Mouse (Mus musculus): Measurements from ENCODE around the gene Soat2. TPM values are rescaled to one million over a fixed set of nuclear protein-coding genes. Genes with fewer than 3 reads are reported as not detected.
"Not testable (repeated sequence)": the region's sequence is repeated elsewhere in the genome, so short reads cannot be mapped to it uniquely, and the experiment has no call there.

The Soat2 gene
- total RNA-seq, 2 experiments from 2014 or later = 0.11 TPM; not detected in 1

DNA sequence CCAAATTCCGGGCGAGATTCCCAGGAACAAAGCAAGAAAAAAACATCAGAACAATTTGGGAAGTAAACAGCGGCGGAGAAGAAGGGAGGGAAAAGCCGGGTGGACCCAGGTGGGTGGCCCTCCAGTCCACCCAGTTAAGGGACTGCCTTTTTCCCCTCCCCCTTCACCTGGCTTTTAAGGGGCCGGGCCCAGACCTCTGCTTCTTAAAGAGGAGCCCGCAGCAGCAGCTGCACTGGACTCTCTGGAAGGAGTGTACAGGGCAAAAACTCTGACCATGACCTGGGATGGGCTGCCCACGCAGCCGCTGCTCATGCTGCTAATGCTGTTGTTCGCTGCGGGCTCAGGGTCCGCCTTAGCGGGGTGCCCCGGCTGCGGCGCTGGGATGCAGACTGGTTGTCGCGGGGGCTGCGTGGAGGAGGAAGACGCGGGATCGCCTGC lies 6.0 kb upstream of the Soat2 start, which contains the start of gene Igfbp6:
TSS of gene Igfbp6 (plus strand) at position 89 of the 438 bp plus-strand sequence.
- intact Hi-C loops (cut with DNase I) = no loop called here
- no peak for DNase-seq (ENCODE audit: low spot score)

DNA sequence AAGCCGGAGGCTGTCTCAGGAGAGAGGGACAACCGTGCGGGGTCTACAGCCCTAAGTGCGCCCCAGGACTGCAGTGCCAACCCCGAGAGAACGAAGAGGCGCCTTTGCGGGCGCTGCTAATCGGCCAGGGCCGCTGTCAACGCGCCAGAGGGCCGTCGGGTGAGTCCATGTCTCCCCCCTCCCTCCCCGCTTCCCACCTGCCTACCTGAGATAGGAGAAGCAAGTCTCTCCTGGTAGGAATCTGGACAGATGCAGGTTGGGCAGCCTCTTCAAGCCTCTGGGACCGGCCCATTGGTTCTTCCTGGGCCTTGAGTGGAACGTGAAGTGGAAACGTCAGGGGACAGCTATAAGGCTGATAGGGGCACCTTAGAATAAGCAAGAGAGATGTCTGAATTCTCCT lies 5.6 kb upstream of the Soat2 start:
- no peak for DNase-seq (ENCODE audit: low spot score)
- intact Hi-C loops (cut with DNase I) = no loop called here

DNA sequence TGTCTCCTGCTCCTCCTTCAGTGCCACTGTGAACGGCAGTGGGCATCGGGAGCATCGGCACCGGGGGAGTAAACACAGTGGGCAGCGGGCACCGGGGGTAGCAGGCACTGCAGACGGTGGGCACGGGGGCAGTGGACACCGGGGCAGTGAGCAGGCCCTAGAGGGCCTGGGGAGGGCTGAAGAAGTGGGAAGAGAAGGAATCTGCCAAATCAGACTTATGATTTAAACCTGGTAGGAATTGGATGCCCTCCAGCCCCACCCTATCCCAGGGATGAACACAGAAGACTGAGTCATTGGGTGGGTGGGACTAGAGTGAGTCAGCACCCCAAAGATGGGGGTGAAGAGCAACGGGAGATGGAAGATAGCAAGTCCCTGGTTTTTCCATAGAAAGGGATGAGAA lies 5.0 kb upstream of the Soat2 start:
- intact Hi-C loops (cut with DNase I) = no loop called here
- no peak for DNase-seq (ENCODE audit: low spot score)

DNA sequence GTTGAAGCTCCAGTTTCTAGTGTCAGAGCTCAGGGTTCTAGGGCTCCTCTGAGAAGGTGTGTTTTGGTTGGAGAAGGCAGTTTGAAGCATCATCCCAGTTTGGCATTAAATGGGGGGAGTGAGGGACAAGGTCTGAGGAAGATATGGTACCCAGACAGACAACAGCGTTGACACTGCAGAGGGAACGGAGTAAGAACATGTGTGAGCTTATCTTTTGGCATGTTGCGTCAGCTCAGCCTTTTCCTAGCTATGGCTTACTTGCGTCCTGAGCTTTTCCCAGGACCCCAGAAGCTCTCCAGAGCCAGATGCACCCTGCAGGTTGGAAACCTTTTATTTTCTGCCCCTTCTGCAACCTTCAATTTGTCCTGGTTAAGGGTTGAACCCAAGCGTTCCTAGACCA lies 4.2 kb upstream of the Soat2 start:
- intact Hi-C loops (cut with DNase I) = loop anchor here (1.0 to 2.0 kb wide), 2 partner anchors 29 to 38 kb away; no protein-coding TSS in a partner anchor
- DNase-seq (ENCODE audit: low spot score) = no peak

DNA sequence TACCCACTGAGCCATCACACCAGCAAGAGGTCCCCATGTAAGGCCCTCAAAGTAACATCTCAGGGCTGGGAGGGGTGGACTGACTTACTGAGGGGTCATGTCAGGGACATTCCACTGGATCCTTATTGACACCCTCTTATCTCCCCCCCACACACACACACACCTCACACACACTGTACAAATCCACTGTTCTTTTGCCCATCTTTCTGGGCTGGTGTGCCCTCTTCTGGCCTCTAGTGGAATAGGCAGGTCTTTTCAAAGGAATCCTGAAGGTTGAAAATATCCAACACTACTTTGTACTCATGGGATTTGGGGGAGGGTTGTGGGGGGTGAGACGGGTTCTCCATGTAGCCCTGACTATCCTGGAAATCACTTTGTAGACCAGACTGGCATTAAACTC lies 3.4 kb upstream of the Soat2 start:
- DNase-seq (ENCODE audit: low spot score) = no peak
- intact Hi-C loops (cut with DNase I) = loop anchor here (1.0 to 2.0 kb wide), 3 partner anchors 30 to 54 kb away; no protein-coding TSS in a partner anchor

DNA sequence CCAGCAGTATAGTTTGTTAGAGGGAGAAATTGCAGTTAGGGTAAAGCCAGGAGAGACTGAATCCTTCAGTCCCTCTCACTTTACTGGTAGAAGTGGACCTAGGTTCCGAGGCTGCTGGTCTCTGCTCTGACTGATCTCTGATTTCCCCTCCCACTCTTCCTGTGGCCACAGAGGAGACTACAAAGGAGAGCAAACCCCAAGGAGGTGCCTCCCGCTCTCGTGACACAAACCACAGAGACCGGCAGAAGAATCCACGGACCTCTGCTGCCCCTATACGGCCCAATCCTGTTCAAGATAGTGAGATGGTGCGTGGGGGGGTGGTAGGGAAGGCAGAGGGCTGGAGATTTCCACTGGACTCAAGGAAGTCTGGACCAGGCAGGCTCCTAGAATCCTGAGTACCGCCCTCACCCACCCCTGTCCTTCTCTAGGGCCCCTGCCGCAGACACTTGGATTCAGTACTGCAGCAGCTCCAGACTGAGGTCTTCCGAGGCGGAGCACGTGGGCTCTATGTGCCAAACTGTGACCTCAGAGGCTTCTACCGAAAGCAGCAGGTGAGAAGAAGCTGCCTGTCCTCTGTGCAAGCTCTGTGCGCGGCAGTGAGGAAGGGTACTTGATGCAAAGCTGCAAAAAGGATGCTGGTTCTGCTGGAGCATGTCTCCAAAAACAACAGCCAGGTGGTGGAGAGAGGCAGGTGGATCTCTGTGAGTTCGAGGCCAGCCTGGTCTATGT lies 2.5 kb upstream of the Soat2 start:
- intact Hi-C loops (cut with DNase I) = loop anchor here (1.0 to 2.0 kb wide), 2 partner anchors 31 to 55 kb away; no protein-coding TSS in a partner anchor
- DNase-seq (ENCODE audit: low spot score) = no peak

DNA sequence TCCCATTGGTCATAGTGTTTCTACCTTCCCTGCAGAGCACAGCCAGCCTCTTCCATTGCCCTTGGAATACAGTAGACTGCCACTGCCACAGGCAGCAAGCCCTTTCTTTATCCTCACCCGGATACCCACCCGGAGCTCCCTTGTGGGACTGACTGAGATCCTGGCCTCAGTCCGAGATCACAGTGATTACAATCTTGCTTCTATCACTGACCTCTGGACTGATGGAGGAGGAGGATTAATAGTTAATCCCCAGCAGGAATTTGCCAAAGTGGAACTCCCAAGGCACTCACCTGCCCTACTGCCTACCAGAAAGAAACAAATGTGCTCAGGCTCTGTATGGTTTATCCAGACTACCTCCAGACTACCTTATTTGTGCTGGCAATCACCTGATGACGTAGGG lies 765 bp upstream of the Soat2 start:
- DNase-seq (ENCODE audit: low spot score) = no peak
- intact Hi-C loops (cut with DNase I) = no loop called here

DNA sequence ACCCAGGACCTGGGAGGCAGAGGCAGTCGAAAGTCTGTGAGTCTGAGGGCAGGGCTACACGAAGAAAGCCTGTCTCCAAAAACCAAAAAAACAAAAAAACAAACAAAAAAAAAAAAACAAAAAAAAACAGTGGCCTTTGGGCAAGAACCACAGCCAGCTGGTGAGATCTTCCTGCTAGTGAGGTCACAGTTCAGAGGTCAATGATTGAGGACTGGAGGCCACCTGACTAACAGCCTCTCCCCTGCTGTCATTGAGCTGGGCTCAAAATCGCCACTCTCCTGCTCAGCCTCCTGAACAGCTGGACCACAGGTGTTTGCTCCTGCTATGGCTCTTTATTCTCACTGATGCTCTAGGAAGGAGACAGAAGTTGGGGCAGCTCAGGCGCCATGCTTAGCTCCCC lies 2.3 kb downstream of the Soat2 start:
- intact Hi-C loops (cut with DNase I) = no loop called here

DNA sequence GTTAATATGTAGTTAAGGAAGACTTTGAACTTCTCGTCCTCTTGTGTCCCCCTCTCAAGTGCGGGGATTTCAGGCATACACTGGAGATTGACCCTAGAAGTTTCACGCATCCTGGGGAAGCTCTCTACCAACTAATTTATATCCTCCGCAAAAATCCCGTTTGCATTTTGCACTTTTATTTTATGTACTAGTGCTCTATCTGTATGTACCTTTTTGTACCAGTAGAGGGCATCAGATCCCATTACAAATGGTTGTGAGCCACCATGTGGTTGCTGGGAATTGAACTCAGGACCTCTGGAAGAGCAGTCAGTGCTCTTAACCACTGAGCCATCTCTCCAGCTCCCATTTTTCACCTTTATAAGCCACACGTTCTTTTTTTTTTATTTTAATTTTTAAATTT lies 4.7 kb downstream of the Soat2 start:
- DNase-seq (ENCODE audit: low spot score); intact Hi-C loops (cut with DNase I): not testable (repeated sequence)

More for the DNA sequence above, 2.3 kb downstream of the Soat2 start:
- no peak for DNase-seq (ENCODE audit: low spot score)

DNA sequence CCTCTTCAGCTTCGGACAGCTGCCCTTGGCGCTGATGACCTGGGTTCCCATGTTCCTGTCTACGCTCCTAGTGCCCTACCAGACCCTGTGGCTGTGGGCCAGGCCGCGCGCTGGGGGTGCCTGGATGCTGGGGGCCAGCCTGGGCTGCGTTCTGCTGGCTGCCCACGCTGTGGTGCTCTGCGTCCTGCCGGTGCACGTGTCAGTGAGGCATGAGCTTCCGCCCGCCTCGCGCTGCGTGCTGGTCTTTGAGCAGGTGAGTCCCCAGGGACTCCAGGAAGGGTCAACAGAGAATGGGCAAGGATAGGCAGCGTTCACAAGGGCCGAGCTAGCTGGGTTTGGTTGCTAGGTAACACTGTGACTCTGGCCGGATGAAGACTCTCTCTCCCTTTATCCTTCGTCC lies 6.5 kb downstream of the Soat2 start:
- intact Hi-C loops (cut with DNase I) = no loop called here
- no peak for DNase-seq (ENCODE audit: low spot score)

DNA sequence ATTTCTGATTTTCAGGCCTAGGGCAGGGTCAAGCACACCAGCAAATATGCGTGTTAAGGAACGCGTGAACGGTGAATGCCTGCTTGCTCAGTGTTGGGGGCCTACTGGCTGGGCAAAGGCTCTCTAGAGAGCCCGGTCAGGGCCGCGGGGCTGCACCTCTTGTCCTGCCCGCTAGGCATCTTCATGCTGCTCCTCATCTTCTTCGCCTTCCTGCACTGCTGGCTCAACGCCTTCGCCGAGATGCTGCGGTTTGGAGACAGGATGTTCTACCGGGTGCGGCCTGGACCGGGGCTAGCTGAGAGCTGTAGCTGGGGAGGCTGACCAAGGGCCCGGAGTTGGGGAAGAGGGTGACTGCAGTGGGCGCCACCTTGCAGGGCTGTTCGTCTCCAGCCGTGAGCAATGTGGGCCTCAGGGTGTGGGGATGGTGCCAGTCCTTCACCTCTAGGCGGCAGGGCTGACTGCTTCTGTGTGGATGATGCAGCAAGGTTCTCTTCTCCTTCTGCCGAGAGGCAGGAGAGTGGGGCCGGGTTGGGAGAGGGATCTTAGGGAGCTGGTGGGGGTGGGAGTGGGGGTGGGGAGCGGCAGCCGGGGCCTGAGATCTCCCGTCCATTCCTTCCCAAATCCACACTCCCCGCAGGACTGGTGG lies 10.2 kb downstream of the Soat2 start:
- intact Hi-C loops (cut with DNase I) = no loop called here
- DNase-seq (ENCODE audit: low spot score) = no peak

DNA sequence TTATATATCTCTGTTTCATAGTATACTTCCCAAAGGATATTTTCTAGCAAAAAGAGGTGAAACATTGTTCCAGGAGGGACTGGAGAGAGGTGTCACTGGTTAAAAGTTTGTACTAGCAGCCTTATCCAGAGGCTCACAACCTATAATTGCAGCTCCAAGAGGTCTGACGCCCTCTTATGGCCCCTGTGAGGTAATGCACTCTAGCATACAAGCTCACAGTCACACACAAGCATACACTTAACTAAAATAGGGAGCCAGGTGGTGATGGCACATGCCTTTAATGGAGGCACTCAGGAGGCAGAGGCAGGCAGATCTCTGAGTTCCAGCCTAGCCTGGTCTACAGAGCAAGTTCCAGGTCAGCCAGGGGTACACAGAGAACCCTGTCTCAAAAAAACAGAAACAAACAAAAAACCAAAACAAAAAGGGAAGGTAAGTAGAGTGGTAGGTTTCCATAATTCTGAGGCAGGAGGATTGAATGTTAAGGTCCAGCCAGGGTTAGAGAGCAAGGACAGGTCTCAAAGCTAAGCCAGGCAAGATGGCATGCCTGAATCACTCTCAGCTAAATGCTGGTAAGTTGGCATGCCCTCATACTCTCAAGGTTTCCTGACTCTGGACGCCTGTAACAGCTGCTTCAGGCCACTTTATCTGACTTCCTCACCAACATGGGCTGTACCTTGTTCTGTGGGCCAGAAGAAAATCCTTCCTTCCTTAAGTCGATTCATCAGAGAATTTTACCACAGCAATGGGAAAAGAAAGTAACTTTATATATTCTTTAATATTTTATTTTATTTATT lies 13.8 kb downstream of the Soat2 start:
- intact Hi-C loops (cut with DNase I) = no loop called here
- no peak for DNase-seq (ENCODE audit: low spot score)

DNA sequence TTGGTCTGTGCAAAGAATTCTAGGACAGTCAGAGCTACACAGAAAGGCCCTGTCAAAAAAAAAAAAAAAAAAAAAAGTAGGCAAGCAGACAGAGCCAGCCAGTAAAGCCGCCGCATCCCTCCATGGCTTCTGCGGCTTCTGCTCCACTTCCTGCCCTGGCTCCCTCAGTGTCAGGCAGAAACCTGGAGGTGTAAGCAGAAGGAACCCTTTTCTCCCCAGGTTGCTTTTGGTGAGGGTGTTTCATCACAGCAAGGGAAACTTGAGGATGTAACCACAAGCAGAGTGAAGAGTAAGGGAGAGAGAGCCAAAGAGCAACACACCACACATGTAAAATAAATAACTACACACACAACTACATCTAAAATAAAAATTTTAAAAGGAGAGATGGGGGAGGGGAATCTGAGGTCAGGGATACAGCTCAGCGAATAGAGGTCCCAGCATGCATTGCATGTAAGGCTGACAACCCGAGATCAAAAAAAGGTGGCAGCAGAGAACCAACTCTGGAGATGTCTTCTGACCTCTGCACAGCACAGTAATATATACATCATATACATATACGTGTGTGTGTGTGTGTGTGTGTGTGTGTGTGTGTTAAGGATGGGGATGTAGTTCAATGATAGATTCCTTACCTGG lies 15.3 kb downstream of the Soat2 start:
- intact Hi-C loops (cut with DNase I) = no loop called here
- no peak for DNase-seq (ENCODE audit: low spot score)

DNA sequence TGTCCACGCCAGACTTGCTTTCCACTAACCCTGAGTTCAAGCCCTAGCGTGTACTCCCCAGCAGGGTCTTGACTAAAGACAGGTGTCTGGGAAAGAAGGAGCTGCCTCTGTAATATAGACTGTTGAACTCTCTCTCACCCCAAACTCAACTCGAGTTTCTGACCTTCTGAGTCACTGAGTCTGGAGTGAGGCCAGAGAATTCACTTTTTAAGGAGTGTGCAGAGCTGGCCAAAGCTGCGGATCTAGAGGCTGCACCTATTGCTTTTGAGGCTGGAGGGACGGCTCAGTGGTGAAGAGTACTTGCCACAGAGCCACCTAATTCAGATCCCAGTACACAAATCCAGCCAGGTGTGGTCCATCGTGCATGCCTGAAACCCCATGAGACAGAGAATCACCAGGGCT lies 17.3 kb downstream of the Soat2 start:
- intact Hi-C loops (cut with DNase I) = no loop called here
- no peak for DNase-seq (ENCODE audit: low spot score)

DNA sequence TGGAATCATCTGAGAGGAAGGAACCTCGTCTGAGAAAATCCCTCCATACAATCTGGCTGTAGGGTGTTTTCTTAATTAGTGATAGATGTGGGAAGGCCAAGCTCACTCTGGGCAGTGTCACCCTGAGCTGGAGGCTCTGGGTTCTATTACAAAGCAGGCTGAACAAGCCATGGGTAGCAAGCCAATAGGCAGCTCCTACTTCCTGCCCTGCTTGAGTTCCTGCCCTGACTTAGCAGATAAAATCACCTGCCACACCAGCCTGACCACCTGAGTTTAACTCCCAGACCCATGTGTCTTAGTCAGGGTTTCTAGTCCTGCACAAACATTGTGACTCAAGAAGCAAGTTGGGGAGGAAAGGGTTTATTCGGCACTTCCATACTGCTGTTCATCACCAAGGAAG lies 18.7 kb downstream of the Soat2 start:
- DNase-seq (ENCODE audit: low spot score) = no peak
- intact Hi-C loops (cut with DNase I) = no loop called here

DNA sequence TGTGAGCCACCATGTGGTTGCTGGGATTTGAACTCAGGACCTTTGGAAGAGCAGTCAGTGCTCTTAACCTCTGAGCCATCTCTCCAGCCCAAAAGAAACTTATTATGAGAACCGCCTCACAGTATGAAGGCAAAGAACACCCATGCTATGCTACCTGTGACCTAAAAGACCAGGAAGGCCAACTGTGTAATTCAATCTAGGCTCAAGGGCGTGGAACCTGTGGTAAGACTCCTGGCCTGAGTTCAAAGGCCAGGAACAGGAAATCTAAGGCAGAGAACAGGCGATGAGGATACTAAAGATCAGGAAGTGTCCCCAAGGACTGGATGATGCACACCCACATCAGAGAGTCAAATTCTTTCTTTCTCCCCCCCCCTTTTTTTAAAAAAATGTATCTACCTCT lies 23.3 kb downstream of the Soat2 start:
- intact Hi-C loops (cut with DNase I) = no loop called here
- DNase-seq (ENCODE audit: low spot score) = no peak

DNA sequence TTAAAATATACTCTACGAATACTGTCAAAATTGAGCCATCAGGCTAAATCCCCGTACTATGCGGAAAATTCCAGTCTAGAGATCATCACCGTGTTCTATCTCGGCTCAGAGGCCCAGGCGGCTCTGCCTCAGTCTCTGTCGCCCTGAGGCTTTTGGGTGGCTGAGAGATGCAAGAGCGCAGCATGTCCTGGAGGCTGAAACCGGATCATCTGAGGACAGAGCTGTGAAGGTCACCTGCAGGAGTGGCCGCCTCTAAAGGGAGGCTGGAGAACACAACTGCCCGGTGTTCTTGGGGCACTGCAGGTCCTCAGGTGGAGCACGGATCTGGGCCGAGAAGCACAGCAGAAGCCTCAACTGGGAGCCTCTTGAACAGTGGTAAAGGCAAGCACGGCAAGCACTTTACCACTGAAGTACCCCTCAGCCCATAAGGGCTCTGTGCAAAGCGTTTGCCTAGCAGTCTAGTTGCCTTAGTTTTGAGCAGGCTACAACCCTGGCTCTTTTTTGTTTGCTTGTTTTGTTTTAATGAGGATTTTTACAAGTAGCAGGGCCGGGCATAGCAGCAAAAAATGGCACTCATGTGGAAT lies 25.5 kb downstream of the Soat2 start:
- intact Hi-C loops (cut with DNase I) = no loop called here
- DNase-seq (ENCODE audit: low spot score) = no peak

DNA sequence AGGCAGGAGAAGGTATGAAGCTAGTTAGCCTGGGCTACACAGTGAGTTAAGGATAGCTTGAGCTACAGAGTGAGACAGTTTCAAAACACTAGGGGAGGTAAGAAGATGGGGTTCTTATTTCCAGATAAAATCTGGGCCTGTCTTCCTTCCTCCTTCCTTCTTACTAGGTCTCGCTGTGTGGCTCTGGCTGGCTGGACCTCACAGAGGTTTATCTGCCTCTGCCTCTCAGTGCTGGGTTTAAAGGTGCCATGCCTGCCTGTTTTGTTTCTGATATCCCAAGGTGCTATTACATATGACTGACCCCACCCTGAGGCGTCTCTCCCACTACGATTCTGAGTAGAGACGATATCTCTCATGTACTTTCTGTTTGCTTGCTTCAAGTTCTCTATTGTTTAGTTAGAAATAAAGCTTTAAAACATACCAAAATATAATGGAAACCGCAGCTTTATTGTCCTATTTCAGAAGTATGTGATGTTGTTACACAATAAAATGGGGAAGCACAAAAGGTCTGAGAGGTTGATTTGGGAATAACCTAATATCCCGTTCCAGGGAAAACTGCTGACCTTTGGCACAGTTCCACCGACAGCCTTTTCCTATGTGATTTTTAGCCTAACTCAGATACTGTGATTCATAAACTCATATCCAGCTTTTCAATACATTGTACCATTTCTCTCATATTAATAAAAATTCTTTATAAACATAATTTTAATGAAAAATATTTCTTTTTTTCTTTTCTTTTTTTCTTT lies 26.4 kb downstream of the Soat2 start:
- intact Hi-C loops (cut with DNase I) = no loop called here
- no peak for DNase-seq (ENCODE audit: low spot score)

DNA sequence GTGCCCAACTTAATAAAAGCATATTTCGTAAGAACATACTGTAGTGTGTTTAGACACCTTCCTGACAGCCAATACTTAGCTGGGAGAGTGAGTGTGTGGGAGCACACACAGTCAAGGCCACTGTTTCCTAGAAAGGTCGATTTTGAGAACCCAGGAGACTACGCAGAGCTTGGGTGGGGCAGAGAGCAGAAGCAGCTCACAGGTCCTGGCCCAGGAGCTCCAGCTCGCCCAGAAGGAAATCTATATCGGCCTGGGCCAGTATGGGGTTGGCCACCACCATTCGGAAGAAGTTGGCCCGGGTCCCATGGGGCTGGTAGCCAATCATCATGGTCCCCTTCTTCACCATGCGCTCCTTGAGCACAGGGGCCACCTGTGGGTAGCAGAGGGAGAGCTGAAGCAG lies 27.1 kb downstream of the Soat2 start:
- intact Hi-C loops (cut with DNase I) = no loop called here
- DNase-seq (ENCODE audit: low spot score) = no peak
